Mouse (Mus musculus): ENCODE measurements around the gene Rab26. TPM values are rescaled to one million over a fixed set of nuclear protein-coding genes. Genes with fewer than 3 reads are reported as not detected.
A peak's percentile ranks its signal among the peaks of the same experiment; 100 is the strongest.

The Rab26 gene
- total and polyA plus RNA-seq, 3 experiments, result 0.36 to 1.3 (median 0.40) TPM

GRCm38 (mm10) chr17:24529883-24530282 is 4.1 kb downstream of the Rab26 start (continued):
- TF ChIP-seq POLR2A (IDR thresholded peaks at IDR 0.05; ENCODE audit: low read depth, low read length) (peak; percentile 65; the same call in 1 of the 2 replicates), ETS1 (conservative IDR thresholded peaks at IDR 0.05; ENCODE audit: low read depth, low read length) (no peak), E2F4 (IDR thresholded peaks at IDR 0.05; ENCODE audit: insufficient replicate concordance, low read depth, low read length) (no peak), JUN (IDR thresholded peaks at IDR 0.05; ENCODE audit: insufficient read depth, low read depth, low read length) (no peak), CTCF (conservative IDR thresholded peaks at IDR 0.05 in 1 of 2, IDR thresholded peaks at IDR 0.05 in 1 of 2; ENCODE audit: low read depth in 2 of 2, low read length in 2 of 2) (no peak), NRF1 (IDR thresholded peaks at IDR 0.05; ENCODE audit: low read depth, low read length) (no peak), ZC3H11A (IDR thresholded peaks at IDR 0.05; ENCODE audit: low read depth, low read length) (no peak), MAFK (IDR thresholded peaks at IDR 0.05; ENCODE audit: insufficient replicate concordance, low read length) (no peak), GABPA (IDR thresholded peaks at IDR 0.05; ENCODE audit: insufficient replicate concordance, low read depth, low read length) (no peak), MXI1 (IDR thresholded peaks at IDR 0.05; ENCODE audit: low read depth, low read length) (no peak), ZKSCAN1 (IDR thresholded peaks at IDR 0.05; ENCODE audit: borderline replicate concordance, low read depth, low read length) (no peak), HCFC1 (IDR thresholded peaks at IDR 0.05; ENCODE audit: low read depth, low read length) (peak; percentile 7; the same call in 1 of the 2 replicates), SMC3 (IDR thresholded peaks at IDR 0.05; ENCODE audit: low read depth, low read length) (no peak), CHD1 (IDR thresholded peaks at IDR 0.05; ENCODE audit: low read depth, low read length) (no peak; the same call in 1 of the 2 replicates), KAT2A (IDR thresholded peaks at IDR 0.05; ENCODE audit: insufficient replicate concordance, low read length) (no peak), USF1 (IDR thresholded peaks at IDR 0.05; ENCODE audit: low read depth, low read length) (no peak), USF2 (conservative IDR thresholded peaks at IDR 0.05; ENCODE audit: low read depth, low read length) (no peak), TCF12 (IDR thresholded peaks at IDR 0.05; ENCODE audit: low read depth, low read length) (0 out of 2 replicates have a peak, but pooled peaks have one; percentile 30)

- Histone ChIP-seq H3K4me3 (replicated peaks in 1 of 3; ENCODE audit: low read depth in 2 of 3, low read length in 2 of 3, poor library complexity in 1 of 3) (peak overlapping the region; percentile 65 to 91 (median 74)), H3K4me1 (ENCODE audit: control insufficient read depth in 1 of 2, insufficient read depth in 2 of 2) (peaks cover 37 to 64% of the 10 kb centered on the region in 2 experiments), H3K9ac (ENCODE audit: insufficient read depth, low read depth) (peak overlapping the region; percentile 98), H3K27ac (ENCODE audit: insufficient read depth, low read depth) (peak overlapping the region; percentile 56), H3K27me3 (replicated peaks) (no peaks in the 10 kb centered on the region), H3K36me3 (replicated peaks in 1 of 2; ENCODE audit: control insufficient read depth in 1 of 2, insufficient read depth in 1 of 2, low read length in 1 of 2) (peaks cover 26 to 50% of the 10 kb centered on the region in 2 experiments), H3K4me2 (ENCODE audit: insufficient read depth, low read depth, poor library complexity, severe bottlenecking) (peak overlapping the region; percentile 89), H3K9me3 (replicated peaks; ENCODE audit: low read length) (no peaks in the 10 kb centered on the region), H3K79me2 (replicated peaks; ENCODE audit: control insufficient read depth, extremely low read depth, insufficient read depth, poor library complexity, severe bottlenecking) (peaks cover 53% of the 10 kb centered on the region)
- DNase-seq (ENCODE audit: extremely low read depth), result peak; percentile 62
- dilution Hi-C loops (cut with MboI; ENCODE audit: extremely low pct_ligation_motif_present, extremely low pct_unique_long_range_greater_than_20kb, low sequenced_read_pairs) (no loop called here), in situ Hi-C loops (cut with MboI; ENCODE audit: low pct_ligation_motif_present, low pct_unique_long_range_greater_than_20kb, low sequenced_read_pairs) (no loop called here)
- TF ChIP-seq MEF2A (IDR thresholded peaks at IDR 0.05; ENCODE audit: borderline replicate concordance, low read depth, low read length) (no peak), GABPA (IDR thresholded peaks at IDR 0.05; ENCODE audit: insufficient replicate concordance, low read depth, low read length) (no peak), NELFE (IDR thresholded peaks at IDR 0.05; ENCODE audit: low read depth, low read length) (no peak), PAX5 (IDR thresholded peaks at IDR 0.05; ENCODE audit: low read length) (no peak), BHLHE40 (IDR thresholded peaks at IDR 0.05; ENCODE audit: low read depth, low read length) (no peak), RCOR1 (conservative IDR thresholded peaks at IDR 0.05; ENCODE audit: low read depth, low read length) (no peak), TBP (conservative IDR thresholded peaks at IDR 0.05; ENCODE audit: low read depth, low read length) (no peak), ETS1 (conservative IDR thresholded peaks at IDR 0.05; ENCODE audit: low read depth, low read length) (no peak), MAFK (IDR thresholded peaks at IDR 0.05; ENCODE audit: insufficient replicate concordance, low read length) (no peak), TCF12 (IDR thresholded peaks at IDR 0.05; ENCODE audit: low read depth, low read length) (peak; percentile 42; the same call in 1 of the 2 replicates), MAX (IDR thresholded peaks at IDR 0.05; ENCODE audit: low read length) (0 out of 2 replicates have a peak, but pooled peaks have one; percentile 58), CTCF (conservative IDR thresholded peaks at IDR 0.05 in 1 of 2, IDR thresholded peaks at IDR 0.05 in 1 of 2; ENCODE audit: low read depth in 2 of 2, low read length in 2 of 2) (peak; percentile 22 to 60; a peak in 2 of 4 replicates), USF1 (IDR thresholded peaks at IDR 0.05; ENCODE audit: low read depth, low read length) (no peak), E2F4 (IDR thresholded peaks at IDR 0.05; ENCODE audit: insufficient replicate concordance, low read depth, low read length) (no peak), UBTF (IDR thresholded peaks at IDR 0.05; ENCODE audit: low read depth, low read length) (no peak), ZMIZ1 (IDR thresholded peaks at IDR 0.05; ENCODE audit: low read depth, low read length) (no peak), ELF1 (IDR thresholded peaks at IDR 0.05; ENCODE audit: low read depth, low read length) (no peak), MAZ (IDR thresholded peaks at IDR 0.05; ENCODE audit: low read depth, low read length) (peak; percentile 64; the same call in 1 of the 2 replicates), MXI1 (IDR thresholded peaks at IDR 0.05; ENCODE audit: low read depth, low read length) (peak; percentile 53; the same call in 1 of the 2 replicates), POLR2AphosphoS2 (IDR thresholded peaks at IDR 0.05; ENCODE audit: low read depth, low read length) (no peak), KAT2A (IDR thresholded peaks at IDR 0.05; ENCODE audit: insufficient replicate concordance, low read length) (no peak), IRF4 (IDR thresholded peaks at IDR 0.05; ENCODE audit: low read depth, low read length) (no peak; the same call in 1 of the 2 replicates), POLR2A (IDR thresholded peaks at IDR 0.05; ENCODE audit: low read depth, low read length) (peak; percentile 23; the same call in 1 of the 2 replicates), CHD2 (IDR thresholded peaks at IDR 0.05; ENCODE audit: low read length) (peak; percentile 49), MYC (IDR thresholded peaks at IDR 0.05; ENCODE audit: low read depth, low read length) (no peak), NRF1 (IDR thresholded peaks at IDR 0.05; ENCODE audit: low read depth, low read length) (no peak), RAD21 (IDR thresholded peaks at IDR 0.05; ENCODE audit: low read depth, low read length) (peak; percentile 32), HCFC1 (IDR thresholded peaks at IDR 0.05; ENCODE audit: low read depth, low read length) (no peak)
Measured at GRCm38 (mm10) chr17:24529007-24529451, 5.0 kb downstream of the Rab26 start.
